Mouse (Mus musculus) T-helper 1 cell (primary cell): Measurements from ENCODE around the gene Fgd4.

Experiments
- in situ Hi-C: fragments of 300-600 bp; cut with MboI, MseI; formaldehyde crosslinking; loops from one replicate; pipeline ENCODE4 v1.15.1; 2025; ENCODE audit warnings: high pct_unique_total_duplicates

The Fgd4 gene

DNA sequence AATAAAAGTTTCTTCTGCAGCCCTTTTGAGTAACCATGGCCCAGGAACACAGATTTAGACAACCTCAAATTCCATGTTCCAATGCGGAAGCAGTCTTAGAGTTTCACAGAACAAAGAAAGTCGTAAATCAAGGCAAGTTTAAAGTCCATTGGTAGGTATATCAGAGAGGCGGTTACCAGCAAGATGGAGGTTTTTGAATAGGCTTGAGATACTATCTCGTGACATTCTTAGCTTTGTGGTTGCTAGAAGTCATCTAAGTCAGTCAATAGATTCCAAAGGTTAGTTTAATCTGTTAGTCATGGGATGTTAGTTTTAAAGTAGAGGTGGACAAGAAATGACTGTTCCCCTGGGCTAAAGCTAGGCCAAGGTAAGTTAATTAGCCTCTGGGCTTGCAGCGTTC lies at the start of gene Fgd4:
Gene Fgd4, minus strand, starts transcription at position 89 of the 400 bp plus-strand sequence.
- in situ Hi-C loops = loop anchor here (10.0 kb wide), 1 partner anchor 894 kb away; no protein-coding TSS in a partner anchor

DNA sequence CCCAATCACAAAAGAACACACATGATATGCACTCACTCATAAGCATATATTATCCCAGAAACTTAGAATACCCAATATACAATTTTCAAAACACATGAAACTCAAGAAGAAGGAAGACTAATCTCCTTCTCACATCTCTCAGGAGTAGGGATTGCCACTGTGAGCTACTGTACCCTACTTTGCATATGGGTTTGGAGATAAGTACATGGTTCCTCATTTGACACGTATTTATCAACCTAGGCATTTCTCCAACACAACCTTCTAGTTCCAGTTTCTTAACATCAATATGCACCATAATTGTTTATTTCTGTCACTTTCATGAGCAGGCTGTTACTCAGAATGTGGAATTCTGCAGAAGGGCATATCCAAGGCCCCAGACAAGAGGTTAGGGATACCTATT lies 44.8 kb upstream of the Fgd4 start:
- in situ Hi-C loops = no loop called here

DNA sequence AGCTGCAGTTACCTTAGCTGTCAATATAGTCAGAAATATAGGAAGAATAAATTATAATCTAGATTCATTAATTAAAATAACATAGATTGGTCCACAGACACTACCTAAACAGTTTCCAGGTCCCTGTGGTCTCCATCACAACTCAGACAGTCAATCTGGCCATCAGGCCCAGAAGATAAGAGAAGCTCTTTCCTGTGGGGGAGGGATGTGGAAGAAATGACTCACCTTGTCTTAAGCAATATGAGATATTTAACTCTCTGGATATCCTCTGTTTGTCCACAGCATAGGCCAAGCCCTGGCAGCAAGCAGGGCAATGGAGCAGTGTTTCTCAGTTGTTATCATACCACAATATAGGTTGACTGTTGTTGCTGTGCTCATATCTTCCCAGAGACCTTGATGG lies 33.4 kb upstream of the Fgd4 start:
- in situ Hi-C loops = no loop called here

DNA sequence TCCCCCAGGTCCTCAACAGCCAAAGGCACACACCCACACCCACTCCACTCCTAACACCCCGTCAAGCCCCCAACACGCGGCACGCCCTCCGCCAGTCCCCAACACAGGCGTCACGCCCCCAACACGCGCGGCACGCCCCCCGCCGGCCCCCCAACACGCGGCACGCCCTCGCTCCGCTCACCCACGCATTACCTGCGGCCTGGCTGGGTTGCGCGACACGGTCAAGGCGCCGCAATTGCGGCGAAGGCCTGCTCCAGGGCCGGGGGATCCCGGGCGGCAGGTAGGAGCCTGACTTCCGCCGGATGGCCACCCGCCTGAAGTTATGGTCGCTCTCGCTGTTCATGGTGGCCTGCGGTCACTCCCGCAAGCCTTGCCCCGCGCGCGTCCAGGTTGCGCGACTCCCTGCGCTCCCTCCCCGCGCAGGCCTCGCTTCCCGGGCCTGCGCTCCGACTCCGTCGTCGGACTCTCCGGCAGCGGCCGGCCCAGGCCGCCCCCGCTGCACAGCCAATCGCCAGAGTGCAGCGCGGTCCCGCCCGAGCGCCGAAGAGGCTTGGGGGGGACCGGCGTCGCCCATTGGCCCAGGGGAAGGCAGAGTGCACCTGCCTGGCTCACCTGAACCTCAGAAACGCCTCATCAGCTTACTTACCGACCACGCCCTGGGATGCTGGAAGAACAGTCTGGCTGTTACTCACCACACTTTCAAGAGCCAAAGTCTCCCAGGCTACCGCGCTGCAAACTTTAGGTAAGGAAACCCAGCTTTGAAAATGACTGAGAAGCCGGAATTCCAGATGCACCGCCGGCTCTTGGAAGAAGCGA lies 555 bp downstream of the Fgd4 start:
- in situ Hi-C loops = loop anchor here (10.0 to 25.0 kb wide), 2 partner anchors 762 to 895 kb away; no protein-coding TSS in a partner anchor

DNA sequence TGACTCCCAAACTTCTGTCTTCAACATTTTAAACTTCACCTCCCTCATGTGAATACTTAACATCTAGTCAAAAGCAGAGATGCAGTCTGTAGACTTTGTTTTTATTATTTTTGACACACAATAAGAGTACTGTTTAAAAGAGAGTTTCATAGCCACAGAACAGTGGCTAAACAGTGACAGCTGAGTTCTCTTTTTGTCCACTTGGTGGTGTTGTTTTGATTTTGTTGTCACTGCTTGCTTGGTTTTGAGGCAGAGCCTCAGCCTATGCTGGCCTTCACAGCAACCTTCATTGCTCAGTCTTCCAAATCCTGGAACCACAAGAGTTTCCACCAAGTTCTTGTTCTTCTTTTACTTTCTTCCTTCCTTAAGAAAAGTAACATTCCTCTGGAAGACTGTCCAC lies 3.8 kb downstream of the Fgd4 start:
- in situ Hi-C loops = loop anchor here (25.0 kb wide), 1 partner anchor 759 kb away; no protein-coding TSS in a partner anchor

DNA sequence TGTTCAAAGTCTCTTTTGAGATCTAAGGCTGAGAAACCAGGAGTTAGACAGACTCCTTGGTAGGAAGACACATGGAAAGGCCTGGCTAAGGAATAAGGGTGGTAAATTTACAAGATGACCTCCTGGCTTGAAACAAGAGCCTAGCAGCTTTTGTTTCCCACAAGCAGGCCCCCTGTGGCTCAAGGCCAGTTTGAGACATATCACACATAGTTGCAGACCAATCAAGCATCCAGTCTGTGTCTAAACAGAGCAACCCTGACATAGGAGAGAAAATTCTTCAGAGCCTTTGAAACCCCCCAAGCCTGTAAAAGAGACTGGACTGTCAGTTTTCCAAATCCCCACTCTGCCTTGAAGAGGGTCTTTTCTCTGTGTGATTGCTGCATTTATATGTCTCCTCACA lies 7.7 kb downstream of the Fgd4 start:
- in situ Hi-C loops = loop anchor here (5.0 to 25.0 kb wide), 2 partner anchors 395 to 755 kb away; no protein-coding TSS in a partner anchor

DNA sequence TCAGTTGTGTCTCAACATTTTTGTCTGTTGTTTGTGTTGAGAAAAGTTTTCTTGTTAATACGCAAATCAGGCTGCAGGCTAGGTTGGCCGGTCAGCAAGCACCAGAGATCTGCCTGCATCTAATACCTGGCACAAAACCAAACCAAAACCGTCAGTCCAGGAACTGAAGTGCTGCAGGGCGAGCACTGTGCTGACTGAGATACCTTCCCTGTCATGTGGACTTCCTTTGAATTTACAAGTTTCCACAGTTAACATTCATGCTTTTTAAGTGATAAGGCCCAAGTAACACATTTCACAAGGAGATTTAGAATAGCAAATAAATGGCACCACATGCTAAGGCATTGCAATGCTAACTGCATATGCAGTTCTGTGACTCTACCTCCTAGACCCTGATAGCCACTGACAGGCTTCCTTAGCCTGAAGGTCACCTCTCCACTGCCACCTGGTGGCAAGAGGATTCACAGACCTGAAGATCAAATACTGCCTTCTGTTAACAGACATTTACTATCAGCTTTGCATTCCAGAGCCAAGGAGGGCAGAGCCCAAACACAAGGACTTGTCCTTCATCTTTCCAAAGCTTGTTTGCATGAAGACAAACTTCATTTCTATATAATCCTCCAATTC lies 15.8 kb downstream of the Fgd4 start:
- in situ Hi-C loops = loop anchor here (25.0 kb wide), 1 partner anchor 747 kb away; no protein-coding TSS in a partner anchor

DNA sequence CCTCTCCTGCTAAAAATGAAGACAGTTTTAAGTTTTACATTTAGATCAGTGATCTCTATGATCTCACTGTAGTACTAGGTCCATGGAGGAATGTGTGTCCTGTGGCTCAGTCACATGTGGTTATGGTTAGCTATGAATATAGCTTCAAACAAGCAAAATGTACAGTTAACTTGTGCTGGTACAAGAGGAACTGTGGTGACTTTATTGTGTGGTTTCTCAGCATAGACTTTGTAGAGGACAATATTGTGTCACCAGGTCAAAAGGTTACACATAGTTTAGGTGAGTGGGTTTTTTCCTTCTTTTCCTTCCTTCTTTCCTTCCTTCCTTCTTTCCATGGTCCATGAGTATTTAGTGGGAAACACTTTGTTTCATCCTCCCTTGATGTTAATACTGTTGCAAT lies 23.8 kb downstream of the Fgd4 start:
- in situ Hi-C loops = loop anchor here (10.0 to 25.0 kb wide), 2 partner anchors 372 to 739 kb away; no protein-coding TSS in a partner anchor

DNA sequence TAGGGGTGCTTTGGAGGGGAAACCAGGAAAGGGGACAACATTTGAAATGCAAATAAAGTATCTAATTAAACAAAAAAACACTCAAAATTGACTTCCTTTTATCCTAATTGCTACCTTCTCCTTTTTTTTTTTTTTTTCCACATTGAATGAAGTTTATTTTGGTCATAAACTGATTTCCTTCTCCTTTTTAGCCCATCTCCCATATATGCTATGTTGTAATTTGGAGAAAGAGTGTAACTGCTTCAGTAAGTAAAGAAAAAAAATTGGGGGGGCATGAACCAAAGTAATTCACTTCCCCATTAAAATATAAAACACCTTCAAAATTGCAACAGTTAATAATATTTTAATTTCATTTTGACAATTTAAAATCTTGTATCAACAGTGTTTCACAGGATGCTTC lies 25.8 kb downstream of the Fgd4 start:
- in situ Hi-C loops = loop anchor here (10.0 kb wide), 1 partner anchor 370 kb away; no protein-coding TSS in a partner anchor

DNA sequence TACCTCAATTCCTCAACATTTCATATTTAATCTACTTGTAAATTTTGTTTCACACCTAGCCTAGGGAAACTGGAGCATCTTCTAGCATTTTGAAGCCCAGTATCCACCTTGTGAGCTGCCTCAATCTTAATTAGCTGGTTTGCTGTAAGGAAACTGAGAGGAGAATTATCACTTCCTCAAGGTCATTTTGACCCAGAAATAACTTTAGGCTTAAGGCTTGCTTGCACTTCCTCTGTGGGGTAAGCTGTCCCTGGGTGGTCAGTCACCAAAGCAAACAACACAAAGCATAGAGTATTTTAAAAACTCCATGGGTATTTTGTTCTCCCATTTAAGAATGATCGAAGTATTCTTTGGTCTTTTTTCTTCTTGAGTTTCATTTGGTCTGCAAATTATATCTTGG lies 27.2 kb downstream of the Fgd4 start:
- in situ Hi-C loops = loop anchor here (10.0 kb wide), 1 partner anchor 368 kb away; no protein-coding TSS in a partner anchor

DNA sequence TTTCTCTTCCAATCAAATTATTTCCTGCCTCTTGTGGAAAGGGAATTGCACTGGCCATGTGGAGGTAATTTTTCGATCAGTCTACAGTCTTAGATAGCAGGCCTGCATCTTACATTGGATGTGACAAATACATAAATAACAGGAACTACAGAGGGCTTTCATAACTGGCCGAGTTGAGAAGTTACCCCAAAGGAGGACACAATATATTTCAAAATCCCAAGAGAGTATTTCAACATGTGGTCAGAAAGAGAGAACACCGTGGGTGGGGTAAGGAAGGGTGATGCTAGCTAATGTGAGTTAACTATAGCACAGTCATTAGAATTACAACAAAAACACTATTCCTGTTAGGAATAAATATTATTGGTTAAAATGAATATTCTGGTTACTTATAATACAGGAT lies 29.0 kb downstream of the Fgd4 start:
- in situ Hi-C loops = loop anchor here (10.0 kb wide), 1 partner anchor 367 kb away; no protein-coding TSS in a partner anchor

DNA sequence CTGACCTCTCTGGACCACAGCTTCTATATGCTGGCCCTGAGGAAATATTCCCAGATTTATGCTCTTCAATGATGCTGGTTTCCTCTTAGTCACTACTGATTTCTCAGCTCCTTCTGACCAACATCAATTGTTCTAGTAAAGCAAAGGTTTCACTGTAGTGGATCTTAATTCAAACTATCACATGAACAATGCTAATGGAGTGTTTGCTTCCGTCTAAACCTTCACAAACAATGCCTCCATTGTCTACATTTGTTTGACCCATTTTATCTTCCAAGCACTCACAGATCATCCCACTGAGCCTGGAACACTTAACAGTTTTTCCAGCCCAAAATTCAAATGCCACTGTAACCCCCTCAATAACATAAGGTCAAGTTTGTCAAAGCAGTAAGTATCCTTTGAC lies 33.6 kb downstream of the Fgd4 start:
- in situ Hi-C loops = no loop called here

DNA sequence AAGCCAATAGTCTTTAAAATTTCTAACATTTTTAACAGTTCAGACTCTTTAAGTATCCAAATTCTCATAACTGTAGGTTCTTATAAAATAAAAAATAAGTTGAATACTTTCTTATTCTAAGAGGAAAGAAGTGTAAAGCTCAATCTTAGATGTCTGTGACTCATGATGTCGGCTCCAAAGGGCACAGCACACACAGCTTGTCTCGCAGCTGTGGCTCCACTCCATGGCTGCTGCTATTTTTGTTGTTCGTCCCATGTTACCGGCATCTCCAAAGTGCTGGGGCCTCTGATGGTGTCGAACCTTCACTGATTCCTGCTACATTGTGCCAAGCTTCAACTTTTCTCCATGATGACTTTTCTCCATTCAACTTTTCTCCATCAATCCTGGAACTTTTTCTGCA lies 34.1 kb downstream of the Fgd4 start:
- in situ Hi-C loops = no loop called here

DNA sequence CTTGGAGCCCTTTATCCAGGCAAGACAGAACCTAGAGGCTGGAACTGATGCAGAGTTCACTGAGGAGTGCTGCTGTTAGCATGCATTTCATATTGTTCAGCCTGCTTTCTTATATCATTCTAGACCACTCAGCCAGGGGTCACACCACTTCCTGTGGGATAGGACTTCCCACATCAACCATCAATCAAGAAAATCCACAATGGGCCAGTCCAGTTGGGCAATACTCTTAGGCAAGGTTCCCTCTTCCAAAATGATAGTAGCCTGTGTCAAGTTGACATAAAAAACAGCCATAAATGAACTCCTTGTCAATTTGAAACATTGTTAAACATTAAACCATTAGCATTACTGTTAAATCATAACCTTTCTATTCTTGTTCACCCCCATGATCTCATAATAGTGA lies 34.6 kb downstream of the Fgd4 start:
- in situ Hi-C loops = no loop called here

DNA sequence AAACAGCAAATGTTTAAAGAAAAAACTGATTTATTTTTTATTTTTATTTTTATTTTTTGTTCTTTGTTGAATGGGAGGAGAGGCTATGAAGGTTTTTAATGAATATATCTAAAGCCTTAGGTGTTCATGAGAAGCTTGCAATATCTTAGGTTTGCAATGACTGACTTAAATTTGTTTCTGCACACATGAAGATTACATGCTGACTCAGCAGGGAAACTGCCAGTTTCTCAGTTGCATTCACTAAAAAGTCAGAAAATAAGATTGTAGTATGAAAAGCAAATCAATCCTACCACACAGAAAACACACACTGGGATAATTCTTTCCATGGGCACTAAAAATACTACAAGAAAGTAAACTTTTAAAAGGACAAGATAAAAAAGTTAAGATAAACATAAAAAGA lies 39.6 kb downstream of the Fgd4 start:
- in situ Hi-C loops = no loop called here

DNA sequence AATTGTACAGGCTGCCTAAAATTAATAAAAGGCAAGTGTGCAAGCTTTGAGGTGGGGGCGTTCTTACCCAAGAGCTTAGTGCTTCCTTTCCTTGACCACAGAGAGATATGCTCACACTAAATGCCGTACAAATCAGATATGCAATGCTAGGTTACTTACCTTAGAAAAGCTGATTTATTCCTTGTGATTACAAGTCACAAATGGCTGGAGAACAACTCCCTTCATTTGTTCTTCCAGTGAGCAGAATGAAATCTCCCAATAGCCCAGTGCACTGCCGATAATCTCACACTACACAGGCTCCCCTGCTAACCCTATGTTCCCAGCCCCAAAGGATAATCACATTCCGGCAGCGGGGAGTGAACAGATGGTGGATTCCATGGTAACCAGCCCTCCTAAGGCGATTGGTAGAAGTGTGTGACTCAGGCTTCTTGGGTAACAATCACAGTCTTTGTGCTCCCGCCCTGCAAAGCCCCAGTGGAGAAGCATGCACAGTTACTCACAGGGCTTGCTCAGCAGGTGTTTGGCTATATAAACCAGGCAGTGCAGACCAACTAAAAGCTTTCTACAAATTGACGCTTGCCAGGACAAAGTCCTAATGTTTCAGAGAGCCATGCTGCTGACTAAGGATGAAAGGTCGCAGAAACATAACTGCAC lies 40.3 kb downstream of the Fgd4 start:
- in situ Hi-C loops = loop anchor here (5.0 kb wide), 1 partner anchor 43 kb away; no protein-coding TSS in a partner anchor

DNA sequence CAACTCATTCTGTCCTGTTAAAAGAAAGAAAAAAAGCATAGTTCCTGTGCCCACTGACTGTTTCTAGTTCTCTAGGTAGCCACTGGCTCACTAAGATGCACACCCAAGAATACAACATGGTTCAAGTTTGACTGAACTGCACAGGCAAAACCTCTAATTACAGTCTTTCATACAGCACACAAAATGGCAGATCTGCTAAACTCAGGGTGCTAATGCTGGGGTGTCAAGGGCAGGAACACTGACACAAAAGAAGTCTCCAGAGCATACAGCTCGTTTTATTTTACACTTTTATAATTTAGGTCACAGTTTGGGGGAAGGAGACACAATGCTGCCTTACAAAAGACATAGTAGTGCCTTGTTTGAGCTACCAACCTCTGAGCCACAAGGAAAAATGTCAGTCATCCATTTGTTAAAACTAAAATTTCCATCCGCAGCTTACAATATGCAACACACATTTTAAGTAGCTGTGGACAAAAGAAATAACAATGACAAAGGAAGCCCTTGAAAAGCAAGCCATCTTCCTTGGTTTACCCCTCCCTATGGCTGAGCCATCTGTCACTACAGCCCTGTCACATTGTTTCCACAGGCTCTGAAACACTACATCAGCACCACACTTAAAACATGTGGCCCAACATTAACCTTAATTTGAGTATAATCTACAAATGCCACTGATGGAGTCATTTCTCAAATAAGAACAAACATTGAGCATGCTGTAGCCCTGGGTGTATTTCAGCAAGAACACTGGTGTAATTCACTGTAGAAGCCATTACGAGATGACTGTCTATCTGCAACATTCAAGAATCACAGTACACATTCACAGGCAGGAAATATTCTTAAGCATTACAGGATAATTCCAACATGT lies 41.1 kb downstream of the Fgd4 start:
- in situ Hi-C loops = loop anchor here (5.0 kb wide), 1 partner anchor 42 kb away; no protein-coding TSS in a partner anchor

DNA sequence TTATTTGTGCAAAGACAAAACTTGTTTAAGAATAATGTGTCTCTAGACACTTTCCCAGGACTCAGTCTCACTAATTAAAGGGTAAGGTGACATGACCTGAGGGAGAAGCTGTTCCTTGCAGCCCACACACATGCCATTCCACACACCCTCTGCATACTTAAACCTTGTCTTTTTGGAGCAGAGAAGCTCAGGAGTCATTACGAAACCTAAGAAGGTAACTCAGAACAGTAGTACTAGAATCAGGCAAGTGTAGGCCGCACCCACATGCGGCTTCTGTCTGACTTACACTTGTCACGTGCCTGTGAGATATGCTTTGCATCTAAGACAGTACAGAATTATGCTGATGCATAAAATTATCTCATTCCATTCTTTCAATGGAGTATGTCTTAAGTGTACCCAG lies 42.6 kb downstream of the Fgd4 start:
- in situ Hi-C loops = loop anchor here (5.0 kb wide), 1 partner anchor 40 kb away; no protein-coding TSS in a partner anchor

DNA sequence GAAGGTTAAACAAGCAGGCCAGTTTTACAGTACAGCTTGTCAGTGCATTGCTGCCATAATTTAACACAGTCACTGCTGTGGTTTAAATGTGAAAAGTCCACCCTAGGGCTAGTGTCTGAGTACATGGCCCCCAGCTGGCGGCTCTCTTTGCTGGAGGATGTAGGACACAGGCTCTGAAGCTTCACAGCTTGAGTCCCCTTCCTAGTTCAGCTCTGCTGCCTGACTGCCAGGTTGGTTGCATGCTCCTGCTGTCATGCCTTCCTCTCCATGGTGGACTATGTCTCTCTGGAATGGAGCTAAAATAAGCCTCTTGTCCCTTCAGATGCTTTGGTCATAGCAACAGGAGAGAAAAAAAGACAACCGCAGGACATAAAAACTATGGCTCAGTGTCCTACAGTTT lies 46.3 kb downstream of the Fgd4 start:
- in situ Hi-C loops = no loop called here

DNA sequence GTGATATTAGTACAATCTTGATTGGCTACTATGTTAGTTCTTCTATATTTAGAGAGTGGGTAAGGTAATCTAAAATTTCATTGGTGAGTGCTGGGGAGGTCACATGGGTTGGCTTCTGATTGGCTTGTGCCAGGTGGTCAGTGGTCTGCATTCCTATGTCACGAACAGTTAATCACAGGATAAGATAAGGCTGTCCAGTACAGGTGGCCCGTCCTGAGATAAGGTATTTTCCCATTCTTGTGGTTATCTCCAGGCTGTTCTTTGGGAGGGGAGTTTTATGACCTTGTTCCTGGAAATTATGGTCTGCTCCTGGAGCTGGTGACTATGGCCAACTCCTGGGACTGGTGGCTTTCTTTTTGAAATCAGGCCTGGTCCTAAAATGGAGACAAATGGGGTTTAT lies 48.2 kb downstream of the Fgd4 start:
- in situ Hi-C loops = no loop called here

DNA sequence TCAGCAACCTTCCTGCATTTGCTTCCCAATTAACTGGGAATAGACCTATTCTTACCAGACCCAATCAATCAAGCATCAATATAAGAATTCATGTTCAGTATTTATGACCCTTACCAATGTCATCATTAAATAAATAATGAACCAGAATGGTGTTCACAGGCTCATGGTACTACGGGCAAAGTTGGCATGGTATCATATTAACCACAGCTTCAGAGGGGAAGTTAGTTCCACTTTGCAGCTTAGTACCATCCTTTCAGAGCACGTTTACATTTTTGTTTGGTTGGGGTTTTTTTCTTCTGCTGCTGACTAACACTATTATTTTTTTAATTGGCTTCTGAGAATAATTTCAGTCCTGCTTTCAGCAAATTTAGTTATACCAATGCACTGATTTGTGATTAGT lies 51.2 kb downstream of the Fgd4 start:
- in situ Hi-C loops = no loop called here
